Mouse (Mus musculus): ENCODE measurements around the gene Atp1b1. TPM values are rescaled to one million over a fixed set of nuclear protein-coding genes. Genes with fewer than 3 reads are reported as not detected.
A peak's percentile ranks its signal among the peaks of the same experiment; 100 is the strongest.

The Atp1b1 gene
- polyA plus RNA-seq, 1 experiment from 2014 or later: 227 TPM

DNA sequence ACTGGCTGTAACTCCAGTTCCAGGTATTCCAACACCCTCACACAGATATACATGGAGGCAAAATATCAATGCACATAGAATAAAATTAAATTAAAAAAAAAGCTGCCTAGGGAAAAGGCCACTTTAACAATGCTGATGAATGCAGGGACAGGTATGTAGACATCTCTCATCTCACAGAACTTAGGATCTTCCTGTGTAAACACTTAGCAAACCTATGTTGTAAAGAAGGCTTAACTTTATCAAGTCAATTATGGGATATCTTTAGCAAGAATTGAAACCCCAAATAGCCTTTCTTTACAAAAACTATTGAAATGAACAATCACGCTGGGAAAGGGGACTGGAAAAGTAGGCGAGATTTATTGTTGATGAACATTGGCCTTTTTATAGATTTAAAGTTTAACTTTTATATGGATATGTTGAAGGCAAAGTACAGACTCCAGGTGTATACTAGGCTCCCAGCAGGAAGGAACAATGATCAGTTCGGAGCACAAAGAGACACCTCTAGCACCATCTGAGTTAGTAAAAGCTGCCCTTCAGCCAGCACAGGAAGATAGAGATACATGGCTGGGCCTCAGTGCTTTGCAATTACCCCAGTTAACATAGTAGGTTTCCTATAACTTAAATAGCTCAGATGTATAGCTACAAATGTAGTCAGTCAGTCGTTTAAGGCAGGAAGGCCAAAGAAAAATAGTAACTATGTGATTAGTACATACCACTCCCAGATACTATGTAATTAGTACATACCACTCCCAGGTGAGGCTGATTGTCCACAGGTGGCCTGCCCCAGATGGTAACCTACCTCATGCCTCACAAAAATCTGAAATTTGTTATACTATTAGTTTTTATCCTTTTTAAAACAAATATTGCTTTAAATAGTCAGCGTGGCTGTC lies 22.8 kb upstream of the Atp1b1 start:
- Histone ChIP-seq H3K27me3 (replicated peaks; ENCODE audit: control insufficient read depth, insufficient read depth, low read length) (no peaks in the 10 kb centered on the region), H3K9ac (ENCODE audit: low read depth, low read length) (no peak overlapping the region), H3K36me3 (ENCODE audit: control insufficient read depth, insufficient read depth) (no peaks in the 10 kb centered on the region), H3K4me2 (replicated peaks; ENCODE audit: low read depth) (peak overlapping the region; percentile 40), H3K9me3 (ENCODE audit: control insufficient read depth) (no peaks in the 10 kb centered on the region), H3K4me3 (ENCODE audit: low read depth, low read length) (no peak overlapping the region), H3K27ac (ENCODE audit: low read depth, low read length) (peak overlapping the region; percentile 75), H3K4me1 (replicated peaks; ENCODE audit: control insufficient read depth, insufficient read depth, low read length) (no peaks in the 10 kb centered on the region)
- TF ChIP-seq CTCF (IDR thresholded peaks at IDR 0.05; ENCODE audit: low read depth): no peak
- ATAC-seq: peak; percentile 92
- 43% methylated on average over 5 of the region's 5 CpGs for WGBS

DNA sequence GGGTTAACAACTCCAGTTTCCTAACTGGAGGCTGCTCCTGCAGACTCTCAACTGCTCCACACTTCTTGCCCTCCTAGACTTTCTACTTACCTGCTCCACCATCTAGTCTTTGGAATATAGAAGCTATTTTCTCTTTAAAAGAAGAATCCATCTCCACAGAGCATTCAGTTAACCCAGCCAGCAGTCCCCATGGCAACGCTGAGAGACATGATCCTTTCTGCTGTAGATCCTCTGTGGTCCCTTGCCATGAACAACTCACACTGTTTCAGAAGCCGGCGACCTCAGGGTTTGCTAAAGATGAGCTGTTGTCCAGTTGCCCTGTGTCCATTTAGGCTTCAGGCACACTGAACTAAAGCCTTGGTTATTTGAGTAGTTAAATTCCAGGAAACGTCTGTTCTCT lies 17.7 kb upstream of the Atp1b1 start:
- Histone ChIP-seq H3K9me3 (ENCODE audit: control insufficient read depth) (no peaks in the 10 kb centered on the region), H3K36me3 (ENCODE audit: control insufficient read depth, insufficient read depth) (no peaks in the 10 kb centered on the region), H3K27ac (ENCODE audit: low read depth, low read length) (no peak overlapping the region), H3K4me1 (replicated peaks; ENCODE audit: control insufficient read depth, insufficient read depth, low read length) (no peaks in the 10 kb centered on the region; the same call in 1 of the 2 replicates), H3K9ac (ENCODE audit: low read depth, low read length) (no peak overlapping the region), H3K4me3 (ENCODE audit: low read depth, low read length) (no peak overlapping the region), H3K4me2 (replicated peaks; ENCODE audit: low read depth) (no peak overlapping the region), H3K27me3 (replicated peaks; ENCODE audit: control insufficient read depth, insufficient read depth, low read length) (no peaks in the 10 kb centered on the region)
- TF ChIP-seq CTCF (IDR thresholded peaks at IDR 0.05; ENCODE audit: low read depth): no peak
- ATAC-seq: no peak
- 91% methylated on average over 4 of the region's 4 CpGs for WGBS

DNA sequence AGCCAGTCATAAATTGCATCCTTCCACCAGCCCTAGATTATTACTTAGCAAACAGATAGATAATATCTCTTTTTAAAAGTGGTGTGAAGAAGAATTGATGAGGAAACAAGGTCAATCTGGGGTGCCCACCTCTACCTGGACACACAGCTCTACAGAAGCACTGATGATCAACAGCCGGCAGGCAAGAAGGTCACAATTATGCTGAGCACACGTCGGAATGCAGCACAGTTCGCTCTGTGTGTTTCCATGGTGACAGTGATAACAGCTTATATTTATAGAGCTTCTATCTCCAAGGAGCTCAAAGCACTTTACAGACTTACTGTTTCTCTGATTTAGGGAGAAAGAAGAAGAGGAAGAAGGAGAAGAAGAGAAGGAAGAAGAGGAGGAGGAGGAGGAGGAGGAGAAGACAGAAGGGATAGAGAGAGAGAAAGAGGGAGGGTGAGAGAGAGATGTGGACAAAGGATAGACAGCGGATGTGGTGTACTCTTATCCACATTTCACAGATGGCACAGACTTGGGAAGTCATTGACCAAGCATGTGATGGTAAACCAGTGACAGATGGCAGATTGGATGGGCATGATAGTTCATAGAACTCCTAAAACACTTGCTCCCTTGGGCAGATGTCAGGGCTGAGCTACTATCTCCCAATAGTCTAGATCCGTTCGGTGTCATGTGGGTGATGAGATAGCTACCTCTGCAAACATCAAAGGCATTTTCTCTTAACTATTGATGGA lies 16.8 kb upstream of the Atp1b1 start:
- no peaks in the 10 kb centered on the region for H3K9me3 ChIP-seq (ENCODE audit: control insufficient read depth)
- H3K9ac ChIP-seq (ENCODE audit: low read depth, low read length): no peak overlapping the region
- no peaks in the 10 kb centered on the region; the same call in 1 of the 2 replicates for H3K4me1 ChIP-seq (replicated peaks; ENCODE audit: control insufficient read depth, insufficient read depth, low read length)
- no peaks in the 10 kb centered on the region for H3K27me3 ChIP-seq (replicated peaks; ENCODE audit: control insufficient read depth, insufficient read depth, low read length)
- 33% methylated on average over 7 of the region's 7 CpGs for WGBS
- no peak overlapping the region for H3K27ac ChIP-seq (ENCODE audit: low read depth, low read length)
- TF ChIP-seq CTCF (IDR thresholded peaks at IDR 0.05; ENCODE audit: low read depth): no peak
- H3K4me3 ChIP-seq (ENCODE audit: low read depth, low read length): no peak overlapping the region
- peak; percentile 46; the same call in 1 of the 2 replicates for ATAC-seq
- H3K36me3 ChIP-seq (ENCODE audit: control insufficient read depth, insufficient read depth): no peaks in the 10 kb centered on the region
- H3K4me2 ChIP-seq (replicated peaks; ENCODE audit: low read depth): no peak overlapping the region

DNA sequence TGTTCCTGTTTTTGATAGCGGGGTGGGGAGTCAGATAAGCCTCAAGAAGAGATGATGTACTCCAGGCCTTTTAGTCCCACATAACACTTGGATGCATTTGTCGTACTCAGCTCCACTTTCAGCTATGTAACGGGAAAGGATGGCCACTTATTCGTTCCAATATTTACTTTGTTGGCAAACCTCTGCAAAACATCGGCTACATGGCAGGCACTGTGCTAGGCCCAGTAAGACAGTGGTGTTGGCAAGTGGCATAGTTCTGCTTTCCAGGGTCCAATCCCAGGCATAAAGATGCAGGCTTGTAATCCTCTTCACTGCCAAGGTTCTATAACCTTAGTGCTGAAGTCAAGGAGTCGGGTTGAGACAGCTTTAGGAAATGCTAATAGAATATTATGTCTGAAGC lies 16.2 kb upstream of the Atp1b1 start:
- ATAC-seq: no peak
- Histone ChIP-seq H3K9ac (ENCODE audit: low read depth, low read length) (no peak overlapping the region), H3K27me3 (replicated peaks; ENCODE audit: control insufficient read depth, insufficient read depth, low read length) (no peaks in the 10 kb centered on the region), H3K27ac (ENCODE audit: low read depth, low read length) (no peak overlapping the region), H3K4me3 (ENCODE audit: low read depth, low read length) (no peak overlapping the region), H3K4me2 (replicated peaks; ENCODE audit: low read depth) (no peak overlapping the region), H3K9me3 (ENCODE audit: control insufficient read depth) (no peaks in the 10 kb centered on the region), H3K36me3 (ENCODE audit: control insufficient read depth, insufficient read depth) (no peaks in the 10 kb centered on the region), H3K4me1 (replicated peaks; ENCODE audit: control insufficient read depth, insufficient read depth, low read length) (no peaks in the 10 kb centered on the region; the same call in 1 of the 2 replicates)
- no peak for TF ChIP-seq CTCF (IDR thresholded peaks at IDR 0.05; ENCODE audit: low read depth)
- 49% methylated on average over 6 of the region's 6 CpGs for WGBS

DNA sequence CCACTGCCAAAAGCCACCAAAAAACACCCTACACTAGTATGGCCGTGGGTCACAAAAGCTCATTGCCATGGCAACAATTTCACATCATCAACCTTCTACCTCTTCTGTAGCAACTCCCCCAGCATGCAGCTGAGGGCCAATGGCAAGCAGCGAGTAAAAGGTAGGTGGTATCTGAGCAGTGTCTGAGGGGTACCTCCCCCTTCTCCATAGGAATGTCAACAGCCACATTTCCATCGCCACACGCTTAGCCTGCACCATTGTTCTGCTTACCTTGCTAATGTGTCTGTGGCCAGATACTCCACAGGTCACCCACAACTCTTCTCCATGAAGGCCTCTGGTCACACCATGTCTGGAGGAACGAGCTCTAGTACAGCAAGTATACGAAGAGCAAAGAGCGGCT lies 15.2 kb upstream of the Atp1b1 start:
- ATAC-seq: no peak
- no peak overlapping the region for H3K4me2 ChIP-seq (replicated peaks; ENCODE audit: low read depth)
- no peak overlapping the region for H3K27ac ChIP-seq (ENCODE audit: low read depth, low read length)
- no peak overlapping the region for H3K4me3 ChIP-seq (ENCODE audit: low read depth, low read length)
- H3K9ac ChIP-seq (ENCODE audit: low read depth, low read length): no peak overlapping the region
- 93% methylated on average over 7 of the region's 7 CpGs for WGBS
- TF ChIP-seq CTCF (IDR thresholded peaks at IDR 0.05; ENCODE audit: low read depth): no peak
- H3K4me1 ChIP-seq (replicated peaks; ENCODE audit: control insufficient read depth, insufficient read depth, low read length): no peaks in the 10 kb centered on the region; the same call in 1 of the 2 replicates
- H3K36me3 ChIP-seq (ENCODE audit: control insufficient read depth, insufficient read depth): no peaks in the 10 kb centered on the region
- no peaks in the 10 kb centered on the region for H3K9me3 ChIP-seq (ENCODE audit: control insufficient read depth)
- no peaks in the 10 kb centered on the region for H3K27me3 ChIP-seq (replicated peaks; ENCODE audit: control insufficient read depth, insufficient read depth, low read length)

DNA sequence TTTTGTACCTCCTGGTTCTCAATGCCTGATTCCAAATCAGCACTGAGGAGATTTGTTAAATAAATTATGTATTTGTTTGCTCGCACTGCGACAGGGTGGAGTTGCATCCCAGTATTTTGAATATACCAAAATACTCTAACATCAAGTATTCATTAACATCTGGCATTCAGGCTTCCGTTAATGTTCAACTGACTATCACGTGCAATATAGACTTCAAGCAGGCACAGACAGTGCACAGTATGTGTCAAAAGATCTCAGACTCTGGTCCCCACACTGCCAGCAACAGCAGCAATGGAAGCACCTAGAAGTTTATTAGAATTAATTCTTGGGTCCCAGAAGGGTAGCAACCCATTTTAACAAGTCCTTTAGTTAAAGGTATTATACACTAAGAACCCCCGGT lies 13.5 kb upstream of the Atp1b1 start:
- Histone ChIP-seq H3K4me1 (replicated peaks; ENCODE audit: control insufficient read depth, insufficient read depth, low read length) (no peaks in the 10 kb centered on the region; the same call in 1 of the 2 replicates), H3K4me2 (replicated peaks; ENCODE audit: low read depth) (peak overlapping the region; percentile 44; the same call in 1 of the 2 replicates), H3K36me3 (ENCODE audit: control insufficient read depth, insufficient read depth) (no peaks in the 10 kb centered on the region), H3K9me3 (ENCODE audit: control insufficient read depth) (no peaks in the 10 kb centered on the region), H3K27me3 (replicated peaks; ENCODE audit: control insufficient read depth, insufficient read depth, low read length) (no peaks in the 10 kb centered on the region), H3K9ac (ENCODE audit: low read depth, low read length) (no peak overlapping the region), H3K4me3 (ENCODE audit: low read depth, low read length) (no peak overlapping the region), H3K27ac (ENCODE audit: low read depth, low read length) (peak overlapping the region; percentile 72)
- WGBS: 51% methylated on average over 5 of the region's 5 CpGs
- ATAC-seq: peak; percentile 62
- no peak for TF ChIP-seq CTCF (IDR thresholded peaks at IDR 0.05; ENCODE audit: low read depth)
